Mouse (Mus musculus): ENCODE data around the gene Angptl8. TPM values are rescaled to one million over a fixed set of nuclear protein-coding genes. Genes with fewer than 3 reads are reported as not detected.

Gene Angptl8
- polyA plus RNA-seq, 1 experiment from 2014 or later = 0.67 TPM

DNA sequence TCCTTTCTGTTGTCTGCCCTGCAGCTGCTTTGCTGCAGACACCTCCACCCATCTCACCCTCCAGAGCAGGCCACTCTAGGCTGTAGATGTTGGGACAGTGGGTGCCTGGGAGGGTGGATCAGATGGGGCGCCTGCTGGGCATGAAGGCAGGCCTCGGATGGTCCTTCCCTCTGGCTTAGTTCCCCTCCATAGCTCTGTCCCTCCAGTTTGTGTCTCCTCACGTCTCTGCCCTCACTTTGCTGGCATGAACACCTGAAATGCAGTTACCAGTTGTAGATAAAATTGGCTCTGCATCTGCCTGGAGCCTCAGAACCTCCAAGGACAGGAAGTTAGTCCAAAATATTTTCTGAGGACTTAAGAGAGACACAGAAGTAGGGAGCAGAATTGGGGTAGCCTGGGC is 38.4 kb upstream of the Angptl8 start:
- Histone ChIP-seq H3K9ac (peak overlapping the region; percentile 93), H3K36me3 (peaks cover 56% of the 10 kb centered on the region)

DNA sequence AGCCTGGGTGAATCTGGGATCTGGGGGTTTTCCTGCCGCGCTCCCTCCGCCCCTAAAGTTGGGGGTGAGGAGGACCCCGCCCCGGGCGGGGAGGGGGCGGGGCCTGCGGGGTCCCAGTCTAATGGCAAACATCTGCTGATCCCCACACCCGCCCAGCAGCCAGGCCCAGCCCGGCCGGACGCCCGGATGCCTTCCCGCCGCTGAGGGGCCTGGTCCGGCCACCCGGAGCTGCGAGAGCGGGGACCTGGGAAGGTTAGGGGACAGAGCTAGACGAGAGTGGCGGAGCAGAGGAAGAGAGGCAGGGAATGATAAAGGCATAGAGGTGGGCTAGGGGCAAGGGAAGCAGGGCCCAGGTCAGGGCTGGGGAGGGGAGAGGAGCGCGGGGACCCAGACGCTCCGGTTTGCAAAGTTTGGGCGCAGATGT is 37.4 kb upstream of the Angptl8 start:
- peak overlapping the region; percentile 95 for H3K27ac ChIP-seq
- H3K4me2 ChIP-seq (replicated peaks) = peak overlapping the region; percentile 69
- H3K9ac ChIP-seq = peak overlapping the region; percentile 93
- H3K9me3 ChIP-seq = no peaks in the 10 kb centered on the region
- H3K36me3 ChIP-seq = peaks cover 56% of the 10 kb centered on the region
- ATAC-seq (ENCODE audit: low FRiP score, low read depth) = peak; percentile 77
- H3K4me3 ChIP-seq = peak overlapping the region; percentile 94
- peaks cover 31% of the 10 kb centered on the region for H3K4me1 ChIP-seq
- under 1% methylated on average over 26 of the region's 26 CpGs for WGBS
- H3K27me3 ChIP-seq = no peaks in the 10 kb centered on the region

More for the DNA sequence above, 38.4 kb upstream of the Angptl8 start:
- Histone ChIP-seq H3K4me3 (peak overlapping the region; percentile 94), H3K4me2 (replicated peaks) (peak overlapping the region; percentile 69), H3K27me3 (no peaks in the 10 kb centered on the region), H3K9me3 (no peaks in the 10 kb centered on the region), H3K4me1 (peaks cover 41% of the 10 kb centered on the region), H3K27ac (peak overlapping the region; percentile 95; the same call in 1 of the 2 replicates)
- WGBS = 54% methylated on average over 3 of the region's 3 CpGs
- no peak for ATAC-seq (ENCODE audit: low FRiP score, low read depth)

DNA sequence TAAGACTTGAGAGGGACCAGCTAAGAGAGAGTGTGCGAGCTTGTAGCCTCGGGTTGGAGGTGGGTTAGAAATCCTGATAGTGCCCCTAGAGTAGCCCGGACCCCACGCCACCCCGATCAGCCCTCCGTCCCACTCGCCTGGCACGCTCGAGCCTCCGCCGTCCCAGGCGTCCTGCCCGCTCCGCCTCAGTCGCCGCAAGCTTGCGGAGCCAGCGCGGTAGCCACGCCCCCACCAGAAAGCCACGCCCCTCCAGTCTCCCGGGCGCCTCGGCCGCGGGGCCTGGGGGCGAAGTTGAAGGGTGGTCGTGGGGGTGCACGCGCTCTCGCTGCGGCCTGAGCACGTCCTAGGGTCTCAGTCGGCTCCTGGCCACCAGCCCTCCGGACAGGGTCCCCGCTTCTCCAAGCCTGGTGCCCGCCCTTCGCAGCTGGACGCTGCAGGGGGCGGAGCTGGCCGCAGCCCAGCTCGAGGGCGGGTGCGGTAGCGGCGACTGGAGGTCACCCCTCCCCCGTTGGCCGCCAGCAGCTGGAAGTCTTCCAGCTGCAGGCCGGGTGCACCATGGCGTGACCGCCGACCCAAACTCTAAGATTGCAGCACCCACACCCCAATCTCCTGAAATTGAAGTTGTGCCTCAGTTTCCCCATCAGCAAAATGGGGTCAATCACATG is 36.8 kb upstream of the Angptl8 start, which contains the start of gene Kank2:
Gene Kank2 (minus strand): TSS at position 400 of the 665 bp plus-strand sequence.
- H3K4me1 ChIP-seq = peaks cover 29% of the 10 kb centered on the region
- H3K4me3 ChIP-seq = peak within 1 kb of the TSS; percentile 94
- H3K9me3 ChIP-seq = no peaks in the 10 kb centered on the region
- peak within 1 kb of the TSS; percentile 69 for H3K4me2 ChIP-seq (replicated peaks)
- H3K27me3 ChIP-seq = no peaks in the 10 kb centered on the region
- peaks cover 52% of the 10 kb centered on the region for H3K36me3 ChIP-seq
- peak within 1 kb of the TSS; percentile 93 for H3K9ac ChIP-seq
- peak; percentile 81 for ATAC-seq (ENCODE audit: low FRiP score, low read depth)
- under 1% methylated on average over 52 of the region's 52 CpGs for WGBS
- peak within 1 kb of the TSS; percentile 95 for H3K27ac ChIP-seq

DNA sequence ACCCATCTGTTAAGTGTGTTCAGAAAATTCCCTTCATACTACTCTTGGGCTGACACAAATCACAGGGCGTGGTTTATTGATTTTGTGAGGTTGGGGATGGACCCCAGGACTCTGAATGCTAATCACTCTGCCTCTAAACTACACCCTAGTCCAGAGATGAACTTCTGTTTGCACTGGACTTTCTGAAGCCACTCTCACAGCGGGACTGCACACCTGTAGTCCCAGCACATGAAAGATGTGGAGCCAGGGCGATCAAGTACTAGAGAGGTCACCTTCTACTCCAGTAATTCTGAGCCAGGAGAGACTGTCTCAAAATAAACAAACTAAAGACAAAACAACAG is 36.3 kb upstream of the Angptl8 start:
- peak overlapping the region; percentile 93 for H3K9ac ChIP-seq
- no peak for ATAC-seq (ENCODE audit: low FRiP score, low read depth)
- peaks cover 51% of the 10 kb centered on the region for H3K36me3 ChIP-seq
- H3K4me3 ChIP-seq = peak overlapping the region; percentile 94
- H3K4me1 ChIP-seq = peaks cover 29% of the 10 kb centered on the region
- no peaks in the 10 kb centered on the region for H3K27me3 ChIP-seq
- 55% methylated on average over 3 of the region's 3 CpGs for WGBS
- no peaks in the 10 kb centered on the region for H3K9me3 ChIP-seq
- H3K4me2 ChIP-seq (replicated peaks) = peak overlapping the region; percentile 69
- H3K27ac ChIP-seq = peak overlapping the region; percentile 95; the same call in 1 of the 2 replicates

DNA sequence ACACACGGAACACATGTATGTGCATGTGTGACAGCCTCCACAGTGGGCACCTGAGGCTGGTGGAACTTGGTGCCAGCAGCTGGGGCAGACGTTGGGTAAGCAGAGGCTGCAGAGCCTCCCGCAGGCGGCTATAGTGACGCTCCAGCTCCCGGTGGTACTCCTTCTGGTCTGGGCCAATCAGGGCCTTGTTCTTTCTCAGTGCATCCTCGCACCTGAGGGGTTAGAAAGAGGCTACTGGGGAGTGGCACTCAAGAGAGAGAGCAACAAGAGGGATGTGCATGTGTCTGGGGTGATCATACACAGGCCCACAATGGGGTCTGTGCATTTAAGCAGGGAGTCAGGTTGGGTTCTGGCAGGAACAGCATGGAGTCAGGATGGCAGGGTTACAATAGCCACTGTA is 34.2 kb upstream of the Angptl8 start:
- H3K36me3 ChIP-seq = peaks cover 30% of the 10 kb centered on the region
- peaks cover 17% of the 10 kb centered on the region for H3K4me1 ChIP-seq
- no peaks in the 10 kb centered on the region for H3K9me3 ChIP-seq
- H3K4me2 ChIP-seq (replicated peaks) = no peak overlapping the region
- ATAC-seq (ENCODE audit: low FRiP score, low read depth) = no peak
- no peak overlapping the region for H3K4me3 ChIP-seq
- no peaks in the 10 kb centered on the region for H3K27me3 ChIP-seq
- no peak overlapping the region for H3K27ac ChIP-seq
- 82% methylated on average over 7 of the region's 7 CpGs for WGBS
- no peak overlapping the region for H3K9ac ChIP-seq

DNA sequence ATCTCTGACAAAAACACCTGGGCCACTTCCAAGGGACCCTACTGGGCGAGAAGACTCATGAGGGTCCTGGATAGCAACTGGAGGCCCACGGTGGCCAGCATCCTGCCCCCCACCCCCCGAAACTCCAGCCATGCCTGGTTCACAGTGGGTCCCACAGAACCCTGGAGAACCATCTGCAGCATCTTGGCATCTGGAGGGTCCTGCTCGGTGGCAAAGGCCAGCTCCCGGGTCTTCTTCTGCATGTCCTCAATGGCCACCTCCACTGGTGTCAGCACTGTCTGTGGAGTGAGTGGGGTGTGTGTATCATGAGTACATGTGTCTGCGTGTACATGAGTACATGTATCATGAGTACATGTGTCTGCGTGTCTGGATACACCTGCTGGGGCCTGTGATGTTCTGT is 33.7 kb upstream of the Angptl8 start:
- H3K9me3 ChIP-seq = no peaks in the 10 kb centered on the region
- H3K36me3 ChIP-seq = peaks cover 30% of the 10 kb centered on the region
- no peak for ATAC-seq (ENCODE audit: low FRiP score, low read depth)
- WGBS = 88% methylated on average over 7 of the region's 7 CpGs
- H3K9ac ChIP-seq = no peak overlapping the region
- H3K27me3 ChIP-seq = no peaks in the 10 kb centered on the region
- H3K4me1 ChIP-seq = peaks cover 13% of the 10 kb centered on the region
- no peak overlapping the region for H3K4me3 ChIP-seq
- no peak overlapping the region for H3K4me2 ChIP-seq (replicated peaks)
- no peak overlapping the region for H3K27ac ChIP-seq

DNA sequence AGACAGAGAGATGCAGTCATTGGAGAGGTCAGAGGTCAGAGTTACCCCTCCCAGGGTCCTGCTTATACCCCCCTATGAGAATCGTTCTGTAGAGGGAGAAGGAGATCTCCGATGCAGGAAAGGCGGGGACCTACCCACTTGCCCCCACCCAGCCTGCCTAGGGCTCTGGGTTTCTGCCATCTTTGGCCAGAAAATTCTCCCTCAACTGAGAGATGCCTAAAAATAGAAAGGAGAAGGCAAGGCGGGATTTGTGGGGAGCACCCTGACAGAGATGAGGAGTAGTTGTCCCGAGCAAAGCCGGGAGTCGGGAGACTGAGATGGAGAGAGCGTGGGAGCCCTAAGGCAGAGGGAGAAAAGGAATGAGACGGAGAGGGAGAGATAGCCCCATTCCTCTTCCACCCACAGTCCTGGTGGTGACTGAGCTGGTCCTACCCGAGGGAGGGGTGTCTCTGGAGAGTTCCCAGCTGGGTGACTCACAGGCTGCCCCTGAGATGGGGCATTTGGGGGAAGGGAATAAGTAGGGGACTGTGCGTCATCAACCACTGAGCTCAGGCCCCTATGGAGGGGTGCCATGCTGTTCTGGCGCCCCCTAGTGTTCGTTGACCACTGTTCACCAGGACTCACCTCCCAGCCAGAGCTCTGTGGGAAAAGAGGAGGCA is 31.2 kb upstream of the Angptl8 start:
- no peak overlapping the region for H3K4me3 ChIP-seq
- H3K36me3 ChIP-seq = peaks cover 35% of the 10 kb centered on the region
- H3K4me1 ChIP-seq = peaks cover 3% of the 10 kb centered on the region; the same call in 1 of the 2 replicates
- no peaks in the 10 kb centered on the region for H3K27me3 ChIP-seq
- no peak overlapping the region for H3K27ac ChIP-seq
- WGBS = 40% methylated on average over 13 of the region's 13 CpGs
- peak; percentile 86 for ATAC-seq (ENCODE audit: low FRiP score, low read depth)
- no peaks in the 10 kb centered on the region for H3K9me3 ChIP-seq
- no peak overlapping the region for H3K4me2 ChIP-seq (replicated peaks)
- H3K9ac ChIP-seq = 0 out of 2 replicates have a peak overlapping the region, but pooled peaks have one; percentile 20

DNA sequence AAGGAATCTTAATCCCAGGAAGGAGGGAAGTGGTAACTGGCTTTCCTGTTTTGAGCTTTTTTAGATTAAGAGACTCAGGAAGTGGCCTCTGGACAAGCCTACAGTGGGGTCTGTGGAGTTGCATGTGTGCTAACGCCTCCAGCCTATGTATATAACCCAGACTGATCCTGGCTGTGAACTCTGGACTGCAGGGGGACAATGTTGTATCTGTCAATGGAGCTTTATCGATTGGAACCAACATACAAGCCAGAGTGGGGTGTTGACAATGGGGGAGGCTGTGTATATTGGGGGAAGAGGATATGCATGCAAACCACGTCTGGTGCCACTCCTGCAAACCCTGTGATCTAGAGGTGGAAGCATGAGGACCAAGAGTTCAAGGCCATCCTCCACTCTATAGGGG is 28.9 kb upstream of the Angptl8 start:
- H3K36me3 ChIP-seq = peaks cover 42% of the 10 kb centered on the region
- 71% methylated on average over 3 of the region's 3 CpGs for WGBS
- H3K27ac ChIP-seq = no peak overlapping the region
- no peak overlapping the region for H3K4me2 ChIP-seq (replicated peaks)
- H3K4me3 ChIP-seq = no peak overlapping the region
- H3K27me3 ChIP-seq = no peaks in the 10 kb centered on the region
- H3K9me3 ChIP-seq = no peaks in the 10 kb centered on the region
- no peak for ATAC-seq (ENCODE audit: low FRiP score, low read depth)
- peaks cover 3% of the 10 kb centered on the region; the same call in 1 of the 2 replicates for H3K4me1 ChIP-seq
- no peak overlapping the region for H3K9ac ChIP-seq

DNA sequence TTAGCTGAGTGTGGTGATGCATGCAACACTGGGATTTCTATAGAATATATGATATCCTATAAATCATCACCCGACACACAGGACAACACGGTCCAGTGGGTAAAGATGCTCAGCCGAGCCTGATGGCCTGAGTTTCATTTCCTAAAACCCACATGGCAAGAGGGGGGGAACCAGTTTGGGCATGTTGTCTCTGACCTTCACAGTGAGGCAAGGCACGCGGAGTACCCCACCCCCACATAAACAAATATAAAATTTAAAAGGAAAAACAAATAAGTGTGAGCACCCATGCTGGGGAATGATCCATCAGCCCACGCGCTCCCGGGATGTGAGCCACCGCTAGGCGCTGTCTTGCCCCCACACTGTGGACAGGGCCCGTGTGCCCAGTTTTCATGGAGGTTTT is 28.3 kb upstream of the Angptl8 start:
- whole genome bisulfite sequencing = 83% methylated on average over 11 of the region's 11 CpGs
- Histone ChIP-seq H3K36me3 (peaks cover 40% of the 10 kb centered on the region), H3K4me3 (no peak overlapping the region)

DNA sequence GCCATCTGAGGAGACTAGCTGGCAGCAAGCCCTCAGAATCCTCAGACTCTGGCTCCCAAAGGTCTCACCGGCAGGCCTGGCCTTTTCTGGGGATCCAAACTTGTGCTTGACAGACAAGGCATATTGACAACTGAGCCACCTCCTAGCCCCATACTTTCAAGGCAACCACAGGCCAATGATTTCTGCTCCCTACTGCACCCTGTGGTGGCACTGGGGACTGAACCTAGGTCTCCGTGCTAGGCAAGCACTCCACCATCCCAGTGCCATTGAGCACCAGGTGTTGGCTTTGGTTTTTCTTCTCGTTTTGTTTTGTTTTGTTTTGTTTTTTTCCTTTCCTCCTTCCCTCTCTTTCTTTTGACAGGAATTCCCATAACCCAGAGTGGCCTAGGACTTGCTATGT is 26.7 kb upstream of the Angptl8 start:
- H3K36me3 ChIP-seq = peaks cover 42% of the 10 kb centered on the region
- no peak overlapping the region for H3K9ac ChIP-seq
- no peaks in the 10 kb centered on the region for H3K9me3 ChIP-seq
- no peak overlapping the region for H3K4me3 ChIP-seq
- no peak overlapping the region for H3K27ac ChIP-seq
- peaks cover 3% of the 10 kb centered on the region; the same call in 1 of the 2 replicates for H3K4me1 ChIP-seq
- no peaks in the 10 kb centered on the region for H3K27me3 ChIP-seq
- no peak overlapping the region for H3K4me2 ChIP-seq (replicated peaks)
- WGBS = 68% methylated on average over 3 of the region's 3 CpGs
- no peak for ATAC-seq (ENCODE audit: low FRiP score, low read depth)

More for the DNA sequence above, 28.3 kb upstream of the Angptl8 start:
- Histone ChIP-seq H3K27me3 (no peaks in the 10 kb centered on the region), H3K4me2 (replicated peaks) (no peak overlapping the region), H3K9me3 (no peaks in the 10 kb centered on the region), H3K9ac (no peak overlapping the region), H3K27ac (no peak overlapping the region), H3K4me1 (peaks cover 3% of the 10 kb centered on the region; the same call in 1 of the 2 replicates)
- ATAC-seq (ENCODE audit: low FRiP score, low read depth) = no peak

DNA sequence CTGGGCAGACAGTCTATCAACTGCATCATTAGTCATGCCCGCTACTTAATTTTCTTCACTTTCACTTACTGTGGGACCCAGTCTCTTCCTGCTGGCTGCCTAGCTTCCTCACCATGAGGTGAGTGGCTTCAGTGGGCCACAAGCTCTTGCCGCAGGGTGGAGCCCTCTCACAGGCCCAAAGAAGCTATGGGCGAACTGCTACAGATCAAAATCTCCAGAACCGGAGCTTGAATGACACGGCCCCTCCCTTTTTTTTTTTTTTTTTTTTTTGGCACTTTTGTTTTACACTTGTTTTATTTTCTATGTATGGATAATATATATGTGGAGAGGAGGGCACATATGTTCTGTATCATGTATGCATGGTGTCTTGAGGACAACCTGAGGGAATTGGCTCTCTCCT is 24.1 kb upstream of the Angptl8 start:
- Histone ChIP-seq H3K4me2 (replicated peaks) (no peak overlapping the region), H3K36me3 (peaks cover 62% of the 10 kb centered on the region), H3K27me3 (no peaks in the 10 kb centered on the region), H3K27ac (no peak overlapping the region), H3K4me3 (no peak overlapping the region), H3K9ac (no peak overlapping the region), H3K4me1 (no peaks in the 10 kb centered on the region), H3K9me3 (no peaks in the 10 kb centered on the region)
- WGBS = 97% methylated on average over 5 of the region's 5 CpGs
- ATAC-seq (ENCODE audit: low FRiP score, low read depth) = no peak

DNA sequence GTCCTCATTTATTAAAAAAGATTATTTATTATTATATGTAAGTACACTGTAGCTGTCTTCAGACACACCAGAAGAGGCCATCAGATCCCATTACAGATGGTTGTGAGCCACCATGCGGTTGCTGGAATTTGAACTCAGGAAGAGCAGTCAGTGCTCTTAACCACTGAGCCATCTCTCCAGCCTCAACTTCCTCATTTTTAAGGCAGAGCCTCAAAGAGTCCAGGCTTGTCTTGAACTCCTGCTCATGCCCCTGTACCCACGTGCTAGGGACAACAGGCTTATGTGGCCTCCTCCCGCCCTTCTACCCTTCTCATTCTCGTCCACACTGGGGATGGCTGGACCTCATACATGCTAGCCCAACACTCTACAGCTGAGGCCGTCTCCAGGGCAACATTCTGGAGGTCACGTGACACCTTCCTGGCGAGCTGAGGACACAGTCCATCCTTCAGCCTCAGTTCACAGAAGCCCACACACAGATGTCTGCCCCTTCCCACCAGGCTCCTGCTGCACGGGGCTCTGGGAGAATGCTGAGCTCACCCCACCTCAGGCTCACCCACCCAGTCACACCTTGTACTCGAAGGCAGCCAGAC is 18.5 kb upstream of the Angptl8 start:
- H3K9me3 ChIP-seq = no peaks in the 10 kb centered on the region
- no peak overlapping the region for H3K27ac ChIP-seq
- 74% methylated on average over 9 of the region's 9 CpGs for WGBS
- H3K9ac ChIP-seq = no peak overlapping the region
- H3K4me2 ChIP-seq (replicated peaks) = no peak overlapping the region
- no peaks in the 10 kb centered on the region for H3K27me3 ChIP-seq
- H3K4me1 ChIP-seq = no peaks in the 10 kb centered on the region
- peaks cover 92% of the 10 kb centered on the region for H3K36me3 ChIP-seq
- no peak overlapping the region for H3K4me3 ChIP-seq
- ATAC-seq (ENCODE audit: low FRiP score, low read depth) = no peak

All from limb, embryonic 13.5 days (tissue).